Mouse (Mus musculus): ENCODE measurements around the gene Palm2. TPM values are rescaled to one million over a fixed set of nuclear protein-coding genes. Genes with fewer than 3 reads are reported as not detected.

Palm2 gene
- total RNA-seq, 2 experiments from 2014 or later, result 10.3 to 43.5 TPM

GRCm38 (mm10) chr4:57513241-57513933, 79.3 kb downstream of the Palm2 start:
- DNase-seq (ENCODE audit: low spot score in 2 of 2), result no peak

GRCm38 (mm10) chr4:57514003-57514937, 80.2 kb downstream of the Palm2 start:
- DNase-seq (ENCODE audit: low spot score in 2 of 2), result no peak

- no peak for DNase-seq (ENCODE audit: low spot score in 2 of 2)
Measured at GRCm38 (mm10) chr4:57515356-57515755, 81.3 kb downstream of the Palm2 start.

- DNase-seq (ENCODE audit: low spot score in 2 of 2), result no peak
Measured at GRCm38 (mm10) chr4:57523456-57523855, 89.4 kb downstream of the Palm2 start.

GRCm38 (mm10) chr4:57524461-57524860, 90.4 kb downstream of the Palm2 start:
- DNase-seq (ENCODE audit: low spot score in 2 of 2), result no peak

GRCm38 (mm10) chr4:57525221-57526011, 91.4 kb downstream of the Palm2 start:
- no peak for DNase-seq (ENCODE audit: low spot score in 2 of 2)

- DNase-seq (ENCODE audit: low spot score in 2 of 2), result no peak
Measured at GRCm38 (mm10) chr4:57528296-57528695, 94.2 kb downstream of the Palm2 start.

GRCm38 (mm10) chr4:57533686-57534085, 99.6 kb downstream of the Palm2 start:
- DNase-seq (ENCODE audit: low spot score in 2 of 2), result no peak

- no peak for DNase-seq (ENCODE audit: low spot score in 2 of 2)
Measured at GRCm38 (mm10) chr4:57534232-57534631, 100.2 kb downstream of the Palm2 start.

GRCm38 (mm10) chr4:57535087-57535486, 101.0 kb downstream of the Palm2 start:
- no peak for DNase-seq (ENCODE audit: low spot score in 2 of 2)

GRCm38 (mm10) chr4:57538029-57538688, 104.1 kb downstream of the Palm2 start:
- no peak for DNase-seq (ENCODE audit: low spot score in 2 of 2)

- no peak for DNase-seq (ENCODE audit: low spot score in 2 of 2)
Measured at GRCm38 (mm10) chr4:57543692-57544256, 109.7 kb downstream of the Palm2 start.

GRCm38 (mm10) chr4:57547785-57548184, 113.7 kb downstream of the Palm2 start:
- DNase-seq (ENCODE audit: low spot score in 2 of 2), result no peak

GRCm38 (mm10) chr4:57550216-57550615, 116.2 kb downstream of the Palm2 start:
- DNase-seq (ENCODE audit: low spot score in 2 of 2), result no peak

GRCm38 (mm10) chr4:57557102-57557501, 123.1 kb downstream of the Palm2 start:
- DNase-seq (ENCODE audit: low spot score in 2 of 2), result no peak

GRCm38 (mm10) chr4:57559438-57559837, 125.4 kb downstream of the Palm2 start:
- DNase-seq (ENCODE audit: low spot score in 2 of 2), result no peak

GRCm38 (mm10) chr4:57560010-57560409, 126.0 kb downstream of the Palm2 start:
- DNase-seq (ENCODE audit: low spot score in 2 of 2), result no peak

GRCm38 (mm10) chr4:57561055-57561454, 127.0 kb downstream of the Palm2 start:
- no peak for DNase-seq (ENCODE audit: low spot score in 2 of 2)

GRCm38 (mm10) chr4:57565283-57565682, 131.2 kb downstream of the Palm2 start:
- no peak for DNase-seq (ENCODE audit: low spot score in 2 of 2)

- no peak for DNase-seq (ENCODE audit: low spot score in 2 of 2)
Measured at GRCm38 (mm10) chr4:57565811-57566210, 131.8 kb downstream of the Palm2 start.
